Comparison of ENCODE assay signal across 19 mouse cellular contexts in the genomic region with DNA sequence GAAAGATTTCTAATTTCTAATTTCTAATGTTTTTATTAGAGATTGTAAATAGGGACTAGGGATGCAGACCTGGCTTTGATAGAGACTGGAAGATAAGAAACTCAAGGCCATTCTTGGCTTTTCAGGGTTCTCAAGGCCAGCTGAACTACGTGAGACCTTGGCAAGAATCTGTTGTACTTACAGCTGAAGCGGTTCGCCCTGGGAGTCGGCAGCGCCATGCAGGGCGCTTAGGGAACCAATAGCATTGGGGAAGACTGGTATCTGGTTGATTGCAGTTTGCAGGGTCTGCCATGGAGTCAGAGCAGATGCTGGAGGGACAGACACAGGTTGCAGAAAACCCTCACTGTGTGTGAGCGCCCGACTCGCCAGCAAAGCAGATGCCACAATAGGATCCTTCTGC.
"Had no signal": no experiment of that assay in that cellular context is flagged by ENCODE, and none has a peak within 500 bp of the region (broad histone marks: within the 10 kb centered on the region; RNA-seq: fewer than 3 reads in every experiment).

No protein-coding gene starts in this region.

- H3K4me2 ChIP-seq: liver, embryonic 15.5 days; lung, embryonic 15.5 days; midbrain, embryonic 11.5 days; midbrain, embryonic 13.5 days; midbrain, embryonic 15.5 days; neural tube, embryonic 12.5 days; stomach, embryonic 15.5 days had no signal

- H3K4me3 ChIP-seq: liver, embryonic 15.5 days; lung, embryonic 15.5 days; megakaryocyte, embryonic 14.5 days; midbrain, embryonic 13.5 days; midbrain, embryonic 15.5 days; neural tube, embryonic 12.5 days; stomach, embryonic 15.5 days had no signal

- ATAC-seq: lung, postnatal 0 days; midbrain, embryonic 13.5 days; midbrain, embryonic 15.5 days had no signal

- H3K27ac ChIP-seq: lung, embryonic 15.5 days; macrophage; midbrain, embryonic 13.5 days; midbrain, embryonic 15.5 days; neural tube, embryonic 12.5 days; stomach, embryonic 15.5 days; stomach, postnatal 0 days had no signal

- H3K9me3 ChIP-seq: liver, embryonic 15.5 days; lung, embryonic 15.5 days; megakaryocyte, embryonic 14.5 days; midbrain, embryonic 13.5 days; midbrain, embryonic 15.5 days; neural tube, embryonic 12.5 days; stomach, embryonic 15.5 days had no signal

- DNase-seq: liver, postnatal 0 days; lung, adult 2 months; lung, postnatal 14 days; lung, postnatal 36 days; right cerebral cortex, postnatal 14 days; thymus, adult 2 months; thymus, postnatal 25 days; thymus, postnatal 4 days had no signal

- H3K4me1 ChIP-seq: stomach, embryonic 15.5 days had no signal

- H3K36me3 ChIP-seq: liver, embryonic 15.5 days; lung, embryonic 15.5 days; midbrain, embryonic 13.5 days; midbrain, embryonic 15.5 days; neural tube, embryonic 12.5 days; stomach, embryonic 15.5 days had no signal

- H3K9ac ChIP-seq: liver, embryonic 15.5 days; liver, postnatal 0 days; lung, embryonic 15.5 days; midbrain, embryonic 13.5 days; midbrain, embryonic 15.5 days; neural tube, embryonic 12.5 days; stomach, embryonic 15.5 days had no signal

- H3K27me3 ChIP-seq: lung, embryonic 15.5 days; midbrain, embryonic 15.5 days; neural tube, embryonic 12.5 days; stomach, embryonic 15.5 days had no signal
